Mouse (Mus musculus) monocyte, adult 5-6 weeks (primary cell): Measurements from ENCODE around the gene Olfr168. TPM values are rescaled to one million over a fixed set of nuclear protein-coding genes. Genes with fewer than 3 reads are reported as not detected.
"Not testable (repeated sequence)": the region's sequence is repeated elsewhere in the genome, so short reads cannot be mapped to it uniquely, and the experiment has no call there.

Experiments used
- ATAC-seq: fragments of 153-309, 156-312 bp; replicated peaks from 2 replicates; pipeline ENCODE4 v1.8.0; 2017; ENCODE audit warnings: mild to moderate bottlenecking; ENCODE audit not compliant: low TSS enrichment, insufficient number of reproducible peaks, severe bottlenecking, poor library complexity, low FRiP score
- total RNA-seq: library from RNA; stranded (forward); fragments of 200-1000, 200-491, 200-594 nt; gene quantifications from 3 replicates; pipeline ENCODE4 v1.2.3, GENCODE M21; 2017

Olfr168 gene
- not detected in 3 replicates for total RNA-seq

DNA sequence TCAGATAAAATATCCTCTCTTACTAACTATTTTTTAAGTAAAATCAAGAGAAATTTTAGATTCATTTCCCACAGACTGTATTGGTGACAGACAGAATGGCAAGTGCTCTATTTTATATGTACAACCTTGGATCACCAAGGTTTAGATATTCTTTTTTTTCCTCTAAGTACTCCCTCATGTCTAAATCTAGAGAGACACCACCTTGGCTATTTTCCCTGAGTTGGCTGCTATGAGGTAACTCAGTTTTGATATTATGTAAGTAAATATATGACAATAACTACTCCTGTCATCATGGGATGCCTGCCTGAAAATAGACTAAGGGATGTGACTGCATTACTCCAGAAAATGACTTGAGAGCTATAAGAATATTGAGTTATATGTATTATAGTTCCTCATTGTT, at the start of gene Olfr168:
Olfr168 (minus strand) TSS at position 101 of the 400 bp plus-strand sequence.
- no peak for ATAC-seq

DNA sequence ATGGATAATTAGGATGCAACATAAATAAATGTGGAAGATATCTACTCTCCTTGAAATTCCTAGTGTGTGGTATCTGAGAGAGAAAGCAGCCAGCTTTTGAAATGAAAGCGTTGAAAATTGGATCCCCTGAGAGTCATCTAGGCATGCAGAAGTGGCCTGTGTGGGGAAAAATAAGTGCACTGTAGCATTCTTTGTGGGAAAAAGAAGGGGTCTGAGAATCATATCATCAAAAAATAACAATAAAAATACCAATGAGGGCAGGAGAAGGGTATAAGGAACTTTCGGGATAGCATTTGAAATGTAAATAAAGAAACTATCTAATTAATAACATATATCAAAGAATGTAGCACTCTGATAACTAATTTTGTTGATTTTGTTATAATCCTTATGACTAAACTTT, 36.4 kb upstream of the Olfr168 start, which contains the start of gene Olfr169:
Olfr169 (minus strand) TSS at position 101 of the 400 bp plus-strand sequence.
- ATAC-seq = not testable (repeated sequence)

DNA sequence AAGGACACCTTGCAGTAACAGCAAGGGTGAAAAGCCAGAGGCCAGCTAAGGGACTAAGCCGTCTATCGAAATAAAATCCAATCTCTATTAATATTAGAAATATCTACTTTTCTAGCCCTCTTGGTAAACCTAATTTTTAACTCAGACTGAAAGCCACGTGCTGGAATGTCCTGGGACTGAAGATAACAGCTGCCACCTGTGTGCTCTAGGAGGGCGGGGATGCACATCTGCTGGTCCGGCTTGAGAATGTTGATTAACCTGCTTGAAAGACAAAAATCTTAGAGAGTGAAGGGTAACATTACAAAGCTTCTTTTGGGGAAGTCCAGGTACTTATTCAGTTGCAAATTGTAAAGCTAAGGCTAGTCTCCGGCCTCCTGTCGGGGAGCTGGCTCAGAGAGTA, 18.1 kb upstream of the Olfr168 start:
- not testable (repeated sequence) for ATAC-seq

DNA sequence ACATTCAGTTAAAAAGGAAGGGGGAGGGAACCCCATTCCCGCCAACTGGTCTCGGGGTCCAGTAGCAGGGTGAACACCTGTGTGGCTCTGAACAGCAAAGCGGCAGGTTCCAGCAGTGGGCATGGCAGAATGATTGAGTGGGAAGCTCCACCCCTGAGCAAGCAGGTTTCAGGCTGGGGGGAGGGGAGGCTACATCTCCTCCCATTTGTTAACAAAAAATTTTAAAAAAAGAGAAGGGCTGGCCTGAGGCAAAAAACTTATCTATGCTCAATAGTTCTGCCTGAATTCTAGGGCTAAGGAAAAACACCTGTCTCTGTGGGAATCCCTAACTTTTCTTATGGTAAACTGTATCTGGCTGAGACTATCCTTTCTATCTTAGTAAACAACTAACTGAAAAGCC, 16.9 kb upstream of the Olfr168 start:
- ATAC-seq = not testable (repeated sequence)

DNA sequence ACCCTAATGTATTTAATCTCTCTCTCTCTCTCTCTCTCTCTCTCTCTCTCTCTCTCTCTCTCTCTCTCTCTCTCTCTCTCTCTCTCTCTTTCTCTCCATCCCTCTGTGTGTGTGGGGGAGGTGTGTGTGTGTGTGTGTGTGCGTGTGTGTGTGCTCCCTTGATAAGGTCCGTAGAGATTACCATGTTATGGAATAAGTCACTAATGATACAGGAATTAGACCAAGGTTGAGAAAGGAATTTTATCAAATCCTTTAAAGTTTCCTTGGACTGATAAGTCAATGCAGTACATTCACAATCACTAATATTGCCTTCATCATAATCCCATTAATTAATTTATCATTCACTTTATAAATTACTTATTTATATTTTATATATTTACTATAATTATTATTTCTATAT, 13.2 kb downstream of the Olfr168 start, which contains the start of gene Olfr167:
Olfr167 (minus strand) TSS at position 101 of the 400 bp plus-strand sequence.
- no peak for ATAC-seq

DNA sequence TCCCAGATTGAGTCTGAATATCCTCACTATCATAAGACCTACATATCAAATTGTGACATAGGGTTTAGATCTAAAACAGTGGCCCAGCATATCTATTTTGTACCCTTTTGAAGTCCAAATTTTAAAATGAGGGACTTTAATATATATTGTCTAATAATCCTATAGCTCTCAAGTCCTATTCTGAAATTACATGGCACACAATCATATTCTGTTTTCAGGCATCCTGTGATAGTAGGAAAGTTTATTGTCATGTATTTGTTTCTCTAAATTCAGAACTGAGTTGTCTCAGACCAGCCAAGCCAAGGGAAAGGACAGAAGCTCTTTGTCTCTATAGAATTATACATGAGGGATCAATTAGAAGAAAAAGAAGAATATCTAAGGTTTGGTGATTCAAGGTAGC, 52.0 kb downstream of the Olfr168 start, which contains the start of gene Olfr166:
Olfr166 (plus strand) TSS at position 301 of the 400 bp plus-strand sequence.
- no peak for ATAC-seq

Other genes starting within 250 kb of the Olfr168 start
- gene Olfr164, start 221.5 kb downstream of the Olfr168 start, total RNA-seq = not detected in 3 replicates
- gene Olfr165, start 112.4 kb downstream of the Olfr168 start, total RNA-seq = not detected in 3 replicates
- gene Olfr166, start 51.9 kb downstream of the Olfr168 start, total RNA-seq = 0.19 TPM in 1 of 3 replicates, not detected in the others
- not detected in 3 replicates for gene Olfr167, start 13.3 kb downstream of the Olfr168 start, total RNA-seq
- gene Olfr169, start 36.3 kb upstream of the Olfr168 start, total RNA-seq = not detected in 3 replicates
- not detected in 3 replicates for gene Olfr170, start 76.3 kb upstream of the Olfr168 start, total RNA-seq
- gene Olfr171, start 94.4 kb upstream of the Olfr168 start, total RNA-seq = not detected in 3 replicates
- gene Lamp3, start 170.8 kb upstream of the Olfr168 start, total RNA-seq = 0.19 to 0.67 TPM (median 0.53 TPM) in 3 replicates
- 28.4 to 35.3 TPM (median 33.8 TPM) in 3 replicates for gene B3gnt5, start 224.7 kb upstream of the Olfr168 start, total RNA-seq